Mouse (Mus musculus) embryonic fibroblast, embryonic 13.5 days (primary cell): ENCODE results near the gene Prrc2a.

Experiments
- CTCF ChIP-seq: IDR thresholded peaks from 2 replicates; pipeline ENCODE4 v1.5.1; 2011; ENCODE audit warnings: mild to moderate bottlenecking, control low read depth, low read length, moderate library complexity, borderline replicate concordance; ENCODE audit not compliant: insufficient read depth
- POLR2A ChIP-seq: IDR thresholded peaks from 2 replicates; pipeline ENCODE4 v1.6.1; 2011; ENCODE audit warnings: low read depth, mild to moderate bottlenecking, control low read depth, low read length, moderate library complexity

GRCm38 (mm10) chr17:35165451-35166155 lies 906 bp upstream of the Prrc2a start:
- no peak for TF ChIP-seq POLR2A
- TF ChIP-seq CTCF, result no peak
